Mouse (Mus musculus) macrophage (primary cell): ENCODE results near the gene Gm21969. TPM values are rescaled to one million over a fixed set of nuclear protein-coding genes. Genes with fewer than 3 reads are reported as not detected.

ENCODE experiments used
- H3K27ac ChIP-seq: fragments of 350-480 bp; formaldehyde crosslinking; 2 replicates; pipeline ENCODE4 v1.9.0; 2021
- H3K36me3 ChIP-seq: fragments of 350-480 bp; formaldehyde crosslinking; 2 replicates; pipeline ENCODE4 v1.9.0; 2021; ENCODE audit errors: inconsistent target
- H3K4me3 ChIP-seq: fragments of 350-480 bp; formaldehyde crosslinking; 2 replicates; pipeline ENCODE4 v1.9.0; 2021; ENCODE audit errors: inconsistent target
- H3K79me2 ChIP-seq: fragments of 350-480 bp; formaldehyde crosslinking; 2 replicates; pipeline ENCODE4 v1.9.0; 2021; ENCODE audit errors: inconsistent target
- WGBS: methylation state at CpG from one replicate; pipeline ENCODE4 v1.1.7; 2026; ENCODE audit warnings: inconsistent platforms; ENCODE audit not compliant: missing documents; 5-methylcytosine and 5-hydroxymethylcytosine counted together
- polyA plus RNA-seq: library from polyadenylated mRNA; stranded (reverse); fragments of 250-400 nt; gene quantifications from 3 replicates; pipeline ENCODE4 v1.2.4, GENCODE M21; 2018; ENCODE audit warnings: inconsistent platforms

The Gm21969 gene
- polyA plus RNA-seq, 1 experiment from 2014 or later: not detected

DNA sequence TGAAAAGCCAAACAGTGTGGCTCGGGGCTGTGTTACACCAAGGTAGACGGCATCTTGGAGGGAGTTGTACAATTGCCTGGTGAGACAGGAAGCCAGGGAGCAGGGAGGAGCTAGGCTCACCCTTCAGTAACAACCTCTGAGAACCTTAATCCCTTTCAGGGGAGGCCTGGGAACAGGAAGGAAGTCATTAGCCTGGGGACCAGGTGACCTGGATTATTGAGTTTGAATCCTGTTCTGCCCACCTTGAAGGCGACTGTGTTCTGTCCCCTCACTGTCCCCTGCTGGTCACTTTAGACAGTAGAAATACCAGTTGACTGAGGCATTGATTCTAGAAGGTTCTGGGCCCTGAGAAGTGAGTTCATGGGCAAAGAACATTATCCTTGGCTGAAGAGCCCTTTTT, 8.9 kb upstream of the Gm21969 start:
- Histone ChIP-seq H3K36me3 (no peaks in the 10 kb centered on the region), H3K4me3 (no peak overlapping the region), H3K27ac (no peak overlapping the region), H3K79me2 (peaks cover 92% of the 10 kb centered on the region)
- WGBS: 65% methylated on average over 3 of the region's 3 CpGs

DNA sequence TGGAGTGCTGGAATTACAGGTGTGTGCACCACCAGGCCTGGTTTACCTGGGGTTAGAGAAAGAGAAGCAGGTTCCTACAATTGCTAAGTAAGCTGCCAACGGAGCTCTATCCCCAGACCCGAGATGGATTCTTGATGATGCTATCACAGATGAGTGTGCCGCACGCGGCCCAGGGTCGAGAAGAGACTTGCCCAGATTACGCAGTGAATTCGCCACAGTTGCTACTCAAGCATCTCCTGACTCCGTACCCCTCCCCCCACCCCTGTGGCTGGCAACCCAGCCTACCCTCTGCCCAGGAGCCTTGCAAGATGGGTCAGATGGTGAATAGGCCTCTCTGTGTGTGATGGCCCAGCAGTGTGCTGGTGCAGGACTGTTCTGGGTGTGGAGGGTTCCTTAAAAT, 6.3 kb upstream of the Gm21969 start:
- WGBS: 76% methylated on average over 9 of the region's 9 CpGs
- no peak overlapping the region for H3K4me3 ChIP-seq
- H3K79me2 ChIP-seq: peaks cover 90% of the 10 kb centered on the region
- H3K27ac ChIP-seq: 0 out of 2 replicates have a peak overlapping the region, but pooled peaks have one; percentile 97
- H3K36me3 ChIP-seq: no peaks in the 10 kb centered on the region

DNA sequence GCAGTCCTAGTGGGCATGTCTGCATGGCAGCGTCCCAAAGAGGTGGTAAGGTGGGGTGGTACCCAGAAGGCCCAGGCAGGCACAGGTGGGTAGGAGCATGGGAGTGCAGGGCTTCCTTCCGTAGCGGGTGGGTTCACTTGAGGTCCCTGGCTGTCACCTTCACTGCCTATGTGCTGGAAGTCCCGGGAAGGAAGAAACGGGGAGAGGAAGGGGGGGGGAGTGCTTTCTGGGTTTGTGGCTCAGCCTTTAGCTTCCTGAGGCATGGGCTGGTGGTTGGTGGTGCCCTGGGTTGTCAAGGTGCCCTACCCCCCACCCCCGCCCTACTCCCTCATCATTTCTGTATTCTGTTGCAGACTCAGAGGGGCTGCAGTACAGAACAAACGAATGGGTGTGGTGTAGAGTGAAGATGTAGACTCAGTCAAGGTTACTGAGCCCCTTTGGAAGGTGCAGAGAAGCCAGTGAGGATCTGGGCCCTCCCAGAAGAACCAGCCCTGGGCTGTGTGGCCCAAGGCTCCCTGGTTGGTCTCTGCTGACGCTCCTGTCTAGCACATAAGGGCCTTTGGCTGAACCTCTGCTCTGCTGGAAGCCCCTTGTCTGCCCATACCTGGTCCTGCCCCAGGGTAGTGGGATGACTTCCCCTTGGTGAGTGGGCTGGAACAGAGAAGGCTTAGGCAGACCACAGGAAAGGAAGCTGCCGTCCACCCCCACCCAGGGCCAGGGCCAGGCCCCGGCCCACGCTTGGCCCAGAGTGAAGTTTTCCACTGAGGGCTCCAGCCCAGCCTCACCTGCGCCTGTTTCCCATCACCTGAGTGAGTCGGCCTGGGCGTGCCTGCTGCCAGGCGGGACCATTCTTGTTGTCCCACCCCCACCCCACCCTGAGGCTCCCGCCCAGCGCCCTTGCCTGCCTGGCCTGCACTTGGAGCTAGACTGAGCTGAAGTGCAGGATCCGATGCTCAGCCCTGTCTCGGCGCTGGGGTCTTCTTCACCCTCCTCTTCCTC, 5.4 kb upstream of the Gm21969 start:
- H3K4me3 ChIP-seq: no peak overlapping the region
- no peaks in the 10 kb centered on the region for H3K36me3 ChIP-seq
- WGBS: 39% methylated on average over 20 of the region's 20 CpGs
- H3K79me2 ChIP-seq: peaks cover 86% of the 10 kb centered on the region
- H3K27ac ChIP-seq: peak overlapping the region; percentile 97

DNA sequence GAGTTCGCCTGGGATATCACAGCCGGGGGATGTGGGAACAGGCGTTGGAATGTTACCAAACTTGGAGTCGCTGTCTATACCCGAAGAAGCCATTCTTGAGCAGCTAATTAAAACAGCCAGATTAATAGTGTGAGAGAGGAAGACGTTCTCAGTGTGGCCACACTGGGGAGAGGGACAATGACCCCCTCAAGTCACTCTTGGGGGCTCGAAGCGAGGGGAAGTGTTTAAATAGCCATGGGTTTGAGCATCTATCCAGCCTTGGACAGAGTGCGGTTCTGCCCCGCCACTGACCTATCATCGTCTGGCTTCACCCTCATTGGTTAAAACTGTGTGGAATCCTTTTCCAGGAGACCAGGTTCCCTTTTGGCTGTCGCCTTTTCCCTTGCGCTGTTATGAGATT, 4.6 kb upstream of the Gm21969 start:
- 26% methylated on average over 13 of the region's 13 CpGs for WGBS
- Histone ChIP-seq H3K79me2 (peaks cover 86% of the 10 kb centered on the region), H3K27ac (peak overlapping the region; percentile 97), H3K4me3 (no peak overlapping the region), H3K36me3 (no peaks in the 10 kb centered on the region)

DNA sequence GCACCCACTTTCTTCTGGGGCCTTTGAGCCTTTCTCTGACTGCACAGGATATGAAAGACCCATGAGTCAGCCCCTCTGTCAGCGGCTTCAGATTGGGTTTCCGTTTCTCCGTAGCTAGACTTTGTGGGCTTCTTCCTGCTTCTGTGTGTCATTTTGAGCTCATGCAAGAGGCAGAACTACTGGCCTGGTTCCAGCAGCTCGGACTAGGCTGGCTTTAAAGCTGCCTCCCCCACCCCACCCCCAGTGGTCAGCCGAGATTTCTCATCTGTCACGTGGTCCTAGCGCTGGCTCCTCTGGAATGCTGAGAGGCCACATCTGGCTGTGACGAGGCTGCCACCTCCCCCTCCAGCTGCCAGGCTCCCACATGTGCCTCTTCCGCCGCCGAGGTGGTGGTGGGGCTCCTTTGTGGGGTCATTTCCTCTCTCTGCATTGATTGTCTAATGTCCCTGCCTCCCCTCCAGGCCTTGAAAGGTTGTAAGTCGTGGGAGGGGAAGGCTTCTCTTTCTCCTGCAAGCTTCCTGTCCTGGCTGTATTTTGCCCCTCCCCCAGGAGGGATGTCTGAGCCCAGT, 4.0 kb upstream of the Gm21969 start:
- peak overlapping the region; percentile 97 for H3K27ac ChIP-seq
- no peaks in the 10 kb centered on the region for H3K36me3 ChIP-seq
- H3K79me2 ChIP-seq: peaks cover 82% of the 10 kb centered on the region
- H3K4me3 ChIP-seq: no peak overlapping the region
- WGBS: 1% methylated on average over 12 of the region's 12 CpGs

DNA sequence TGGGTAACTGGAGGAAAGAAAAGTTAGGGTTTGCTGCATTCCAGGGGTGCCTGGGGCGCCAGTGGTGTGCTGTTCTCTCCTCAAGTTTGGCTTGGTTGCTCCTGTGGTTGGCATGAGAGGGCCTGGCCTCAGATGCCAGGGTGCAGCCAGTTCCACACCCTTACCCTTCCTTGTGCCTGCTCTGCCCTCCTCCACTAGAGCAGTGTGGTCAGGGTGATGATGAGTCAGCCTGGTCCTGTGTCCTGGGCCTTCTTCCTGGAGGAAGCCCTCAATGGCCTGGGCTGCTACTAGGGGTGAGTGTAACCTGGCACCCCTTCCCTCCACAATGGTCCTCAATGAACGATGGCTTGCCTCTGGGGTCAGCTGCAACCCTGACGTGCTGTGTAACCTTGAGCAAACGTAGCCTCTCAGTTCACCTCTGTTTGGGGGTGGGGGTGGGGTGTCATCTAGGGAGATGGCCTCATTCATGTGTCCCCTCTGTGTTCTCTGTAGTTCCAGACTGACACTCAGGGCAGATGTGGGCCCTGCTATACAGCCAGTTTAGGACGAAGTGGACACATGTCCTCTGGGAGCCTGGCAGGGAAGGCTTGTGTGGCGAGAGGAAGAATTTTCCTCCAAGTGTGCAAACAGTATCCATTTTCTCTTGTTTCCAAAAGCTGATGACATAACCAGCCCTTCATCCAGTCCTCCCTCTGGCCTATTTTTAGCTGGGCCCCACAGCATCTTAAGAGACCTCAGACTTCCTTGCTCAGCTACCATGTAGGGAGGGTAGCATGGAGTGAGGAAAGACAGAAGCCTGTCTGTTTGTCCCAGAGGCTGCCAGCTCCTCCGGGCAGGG, 1.2 kb upstream of the Gm21969 start:
- H3K27ac ChIP-seq: peak overlapping the region; percentile 97
- no peak overlapping the region for H3K4me3 ChIP-seq
- WGBS: 56% methylated on average over 7 of the region's 7 CpGs

DNA sequence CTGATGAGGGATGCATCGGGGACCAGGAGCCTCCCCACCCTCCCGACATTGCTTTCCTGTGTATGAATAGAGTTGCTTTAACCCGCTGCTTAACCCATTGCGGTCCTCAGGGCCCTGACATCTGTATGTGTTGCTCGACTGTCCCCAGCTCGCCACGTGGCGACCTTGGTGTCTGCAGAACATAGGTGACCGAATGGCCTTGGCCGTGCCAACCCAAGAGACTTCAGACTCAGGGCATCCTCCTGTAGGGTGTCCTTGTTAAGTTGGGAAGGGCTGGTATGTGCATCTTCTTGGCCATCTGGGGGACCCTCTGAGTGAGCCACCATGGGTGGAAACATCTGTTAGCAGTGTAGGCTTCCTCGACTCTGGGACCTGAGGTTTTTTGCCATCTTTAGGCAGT, 2.2 kb downstream of the Gm21969 start:
- 94% methylated on average over 11 of the region's 11 CpGs for WGBS
- no peak overlapping the region for H3K4me3 ChIP-seq
- no peak overlapping the region for H3K27ac ChIP-seq
- peaks cover 35% of the 10 kb centered on the region for H3K36me3 ChIP-seq
- H3K79me2 ChIP-seq: peaks cover 43% of the 10 kb centered on the region

More for the DNA sequence above, 1.2 kb upstream of the Gm21969 start:
- H3K79me2 ChIP-seq: peaks cover 70% of the 10 kb centered on the region
- H3K36me3 ChIP-seq: peaks cover 21% of the 10 kb centered on the region

DNA sequence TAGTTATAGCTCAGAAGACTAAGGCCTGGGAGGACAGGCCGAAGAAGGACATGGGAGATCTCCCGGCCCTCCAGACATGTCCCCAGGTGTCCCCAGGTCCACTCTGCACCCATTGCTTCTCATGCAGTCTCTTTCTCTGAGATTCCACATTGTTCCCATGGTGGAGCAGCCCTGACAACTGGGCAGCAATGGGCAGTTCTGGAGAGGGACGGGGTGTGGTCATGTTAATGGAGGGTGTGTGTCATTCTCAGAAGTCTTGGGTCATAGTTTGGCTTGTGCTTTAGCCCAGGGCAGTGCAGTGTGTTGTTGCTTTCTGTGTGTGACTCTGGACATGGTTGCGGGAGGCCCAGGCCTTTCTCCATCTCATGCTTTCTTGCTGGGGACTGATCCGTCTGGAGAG, 3.7 kb downstream of the Gm21969 start:
- peaks cover 31% of the 10 kb centered on the region; the same call in 1 of the 2 replicates for H3K79me2 ChIP-seq
- WGBS: 92% methylated on average over 5 of the region's 5 CpGs
- no peak overlapping the region for H3K4me3 ChIP-seq
- H3K27ac ChIP-seq: no peak overlapping the region
- H3K36me3 ChIP-seq: peaks cover 35% of the 10 kb centered on the region

DNA sequence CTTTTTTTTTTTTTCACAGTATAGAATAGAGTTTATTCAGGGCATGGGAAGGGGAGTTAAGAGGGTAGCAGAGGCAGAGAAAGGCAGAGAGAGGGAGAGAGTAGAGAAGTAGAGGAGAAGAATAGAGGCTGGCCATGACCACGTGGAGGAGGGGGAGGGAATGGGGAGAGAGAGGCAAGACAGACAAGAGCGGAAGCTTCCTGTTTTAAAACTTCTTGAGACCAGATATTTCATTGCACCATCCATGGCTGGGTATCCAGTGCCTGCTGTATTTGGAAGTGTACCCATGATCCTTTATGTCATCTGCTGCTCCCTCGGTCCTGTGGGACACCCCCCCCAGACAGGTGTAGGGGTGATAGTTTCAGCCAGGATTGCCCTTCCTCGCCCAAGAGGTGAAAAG, 6.0 kb downstream of the Gm21969 start:
- WGBS: 26% methylated on average over 4 of the region's 4 CpGs
- peaks cover 51% of the 10 kb centered on the region for H3K36me3 ChIP-seq
- peaks cover 36% of the 10 kb centered on the region; the same call in 1 of the 2 replicates for H3K79me2 ChIP-seq
- H3K4me3 ChIP-seq: no peak overlapping the region
- 0 out of 2 replicates have a peak overlapping the region, but pooled peaks have one; percentile 8 for H3K27ac ChIP-seq

DNA sequence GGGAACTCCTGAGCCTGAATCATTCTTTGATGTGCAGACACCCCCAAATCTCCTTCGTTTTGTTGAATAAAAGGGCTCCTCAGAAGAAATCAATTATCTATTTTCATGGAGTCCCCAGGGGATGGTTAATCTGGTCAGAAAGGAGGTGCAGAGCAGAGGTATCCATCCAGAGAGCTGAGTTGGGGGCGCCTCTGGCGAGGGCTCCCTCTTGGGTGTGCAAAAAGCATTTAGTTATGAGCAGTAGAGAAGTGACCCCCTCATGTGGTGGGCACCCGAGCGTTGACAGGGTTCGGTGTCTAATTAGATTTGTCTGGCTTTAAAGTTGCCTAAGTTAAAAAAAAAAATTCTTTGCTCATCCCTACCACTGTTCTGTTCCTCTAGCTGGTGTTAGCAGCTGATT, 8.0 kb downstream of the Gm21969 start:
- H3K27ac ChIP-seq: no peak overlapping the region
- H3K4me3 ChIP-seq: no peak overlapping the region
- peaks cover 40% of the 10 kb centered on the region; the same call in 1 of the 2 replicates for H3K36me3 ChIP-seq
- 86% methylated on average over 6 of the region's 6 CpGs for WGBS
- H3K79me2 ChIP-seq: peaks cover 41% of the 10 kb centered on the region

DNA sequence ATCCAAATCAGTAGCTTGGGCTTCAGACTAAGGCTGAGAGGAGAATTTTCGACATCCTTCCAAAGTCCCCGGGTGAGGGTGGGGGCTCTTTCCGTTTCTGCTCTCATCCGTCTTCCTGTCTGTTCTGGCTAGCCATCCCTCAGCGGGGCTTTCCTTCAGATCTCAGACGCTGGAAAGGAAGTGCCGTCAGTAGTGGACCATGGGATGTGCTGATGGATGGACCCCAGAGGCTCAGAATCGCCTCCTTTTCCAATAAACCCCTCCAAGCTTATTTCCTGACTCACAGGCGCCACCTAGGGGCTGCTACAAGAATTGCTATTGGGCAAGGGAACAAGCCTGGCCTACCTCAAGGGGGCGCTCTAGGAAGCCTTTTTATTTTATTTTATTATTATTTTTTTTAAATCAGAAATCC, 8.6 kb downstream of the Gm21969 start:
- H3K36me3 ChIP-seq: peaks cover 35% of the 10 kb centered on the region; the same call in 1 of the 2 replicates
- 10% methylated on average over 10 of the region's 10 CpGs for WGBS
- H3K27ac ChIP-seq: no peak overlapping the region
- no peak overlapping the region for H3K4me3 ChIP-seq
- peaks cover 47% of the 10 kb centered on the region for H3K79me2 ChIP-seq

DNA sequence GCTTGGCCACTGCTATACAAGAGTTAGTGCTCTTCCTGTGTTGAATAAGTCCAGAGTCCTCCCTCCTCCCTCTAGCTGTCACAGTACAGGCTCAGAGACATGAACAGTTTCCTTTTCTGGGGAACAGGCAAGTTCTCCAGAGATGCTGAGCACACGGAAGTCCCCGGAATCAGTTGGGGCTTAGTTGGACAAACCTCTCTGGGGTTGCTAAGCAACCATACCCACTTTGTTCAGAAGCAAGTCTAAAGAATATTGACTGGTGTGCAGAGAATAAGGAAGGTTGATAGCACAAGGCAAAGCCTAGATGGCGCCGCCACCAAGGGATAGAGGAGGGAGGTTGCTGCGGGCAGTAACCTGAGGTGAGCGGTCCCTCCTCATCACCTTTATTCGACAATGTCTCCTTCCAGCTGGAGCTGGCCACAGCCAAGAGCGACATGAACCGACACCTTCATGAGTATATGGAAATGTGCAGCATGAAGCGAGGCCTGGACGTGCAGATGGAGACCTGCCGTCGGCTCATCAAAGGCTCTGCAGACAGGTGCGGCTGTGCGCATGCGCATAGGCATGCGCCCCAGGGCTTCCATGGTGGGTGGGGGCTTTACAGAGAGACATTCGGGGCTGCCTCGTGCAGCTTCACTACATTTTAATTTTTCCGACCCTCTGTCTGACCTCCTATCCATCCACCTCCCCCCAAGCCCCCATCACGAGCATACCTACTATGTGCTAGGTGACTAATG, 11.7 kb downstream of the Gm21969 start:
- WGBS: 94% methylated on average over 21 of the region's 21 CpGs
- peaks cover 47% of the 10 kb centered on the region for H3K79me2 ChIP-seq
- no peak overlapping the region for H3K4me3 ChIP-seq
- H3K27ac ChIP-seq: no peak overlapping the region
- peaks cover 20% of the 10 kb centered on the region; the same call in 1 of the 2 replicates for H3K36me3 ChIP-seq

DNA sequence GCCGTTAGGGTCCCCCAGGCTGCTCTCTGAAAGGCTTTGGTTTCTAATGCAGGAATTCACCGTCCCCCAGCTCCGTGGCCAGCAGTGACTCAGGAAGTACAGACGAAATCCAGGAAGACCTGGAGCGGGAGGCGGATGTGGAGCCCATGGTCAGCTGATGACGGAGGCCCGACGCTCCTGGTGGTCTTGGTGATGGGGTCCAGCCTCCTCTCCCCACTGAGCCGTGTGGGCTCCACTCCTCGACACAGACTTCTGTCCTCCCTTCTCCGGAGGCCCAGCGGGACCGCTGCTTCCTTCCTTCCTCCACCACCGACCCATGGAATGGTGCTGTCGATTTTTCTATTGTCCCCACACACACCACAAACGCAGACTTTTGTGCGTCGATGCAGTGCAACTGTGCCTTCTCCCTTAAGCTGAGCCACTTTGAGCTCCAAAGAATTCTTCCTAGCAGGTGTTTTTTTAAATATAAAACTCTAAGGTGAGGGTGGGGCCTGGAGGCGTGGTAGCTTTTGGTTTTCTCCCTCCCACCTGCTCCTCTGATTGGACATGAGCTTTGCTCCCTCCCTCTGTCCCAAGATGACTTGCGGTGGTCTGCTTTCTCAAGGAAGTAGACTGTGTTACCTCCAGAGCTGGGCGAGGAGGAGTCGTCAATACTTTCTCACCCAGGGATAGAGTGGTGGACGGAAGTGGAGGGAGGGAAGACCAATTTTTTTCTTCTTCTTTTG, 13.5 kb downstream of the Gm21969 start:
- peak overlapping the region; percentile 77 for H3K4me3 ChIP-seq
- H3K27ac ChIP-seq: peak overlapping the region; percentile 83
- peaks cover 47% of the 10 kb centered on the region for H3K79me2 ChIP-seq
- peaks cover 20% of the 10 kb centered on the region; the same call in 1 of the 2 replicates for H3K36me3 ChIP-seq
- under 1% methylated on average over 23 of the region's 24 CpGs for WGBS
